Mouse (Mus musculus) T-helper 17 cell (primary cell): Measurements from ENCODE around the gene Notch2.

Experiments
- in situ Hi-C, 2 experiments: fragments of 300-600 bp; cut with MboI, MseI; formaldehyde crosslinking; loops; 1 replicate in 1 of 2; 2 replicates in 1 of 2; pipeline ENCODE4 v1.15.1; 2025; ENCODE audit warnings: high pct_unique_total_duplicates in 2 of 2

Gene Notch2

GRCm38 (mm10) chr3:98145204-98145603, 131.9 kb downstream of the Notch2 start:
- in situ Hi-C loops = no loop called here

GRCm38 (mm10) chr3:98146471-98147410, 133.4 kb downstream of the Notch2 start:
- in situ Hi-C loops = no loop called here

DNA sequence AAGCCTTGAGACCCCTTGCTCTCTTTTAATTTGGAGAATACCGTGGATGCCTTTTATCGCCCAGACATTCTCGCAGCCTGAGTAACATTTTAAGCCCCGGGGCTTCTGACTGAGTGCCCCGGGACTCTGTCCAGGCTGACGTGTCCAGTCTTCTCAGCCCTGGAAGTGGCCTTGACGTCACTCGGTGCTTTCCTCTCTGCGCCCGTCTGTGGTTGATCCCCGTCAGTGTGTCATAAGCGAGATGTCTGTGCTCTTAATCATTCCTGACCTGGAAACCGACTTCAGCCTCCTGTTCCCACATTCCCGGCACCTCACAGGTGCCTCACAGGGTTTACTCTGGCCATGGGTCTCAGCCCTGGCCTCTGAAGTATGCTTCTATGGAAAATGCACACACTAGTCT, 134.4 kb downstream of the Notch2 start:
- in situ Hi-C loops = no loop called here

DNA sequence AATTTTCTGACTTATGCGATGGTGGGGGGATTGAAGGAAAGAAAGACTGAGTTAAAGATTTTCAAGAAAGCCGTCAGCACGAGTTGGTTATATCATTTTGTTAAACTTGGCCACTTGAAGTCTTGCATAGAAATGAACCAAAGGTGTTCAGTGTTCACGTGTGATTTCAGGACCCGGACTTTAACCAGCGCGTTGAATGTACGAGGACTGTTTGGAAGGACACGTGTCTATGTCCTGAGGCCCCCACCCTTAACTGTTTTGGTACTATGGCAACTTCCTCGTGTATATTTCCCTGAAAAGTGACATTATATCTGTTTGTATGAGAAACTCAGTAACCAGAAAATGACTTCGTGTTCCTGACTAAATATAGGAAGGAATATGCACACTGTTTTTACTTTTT, 136.6 kb downstream of the Notch2 start:
- in situ Hi-C loops = no loop called here

DNA sequence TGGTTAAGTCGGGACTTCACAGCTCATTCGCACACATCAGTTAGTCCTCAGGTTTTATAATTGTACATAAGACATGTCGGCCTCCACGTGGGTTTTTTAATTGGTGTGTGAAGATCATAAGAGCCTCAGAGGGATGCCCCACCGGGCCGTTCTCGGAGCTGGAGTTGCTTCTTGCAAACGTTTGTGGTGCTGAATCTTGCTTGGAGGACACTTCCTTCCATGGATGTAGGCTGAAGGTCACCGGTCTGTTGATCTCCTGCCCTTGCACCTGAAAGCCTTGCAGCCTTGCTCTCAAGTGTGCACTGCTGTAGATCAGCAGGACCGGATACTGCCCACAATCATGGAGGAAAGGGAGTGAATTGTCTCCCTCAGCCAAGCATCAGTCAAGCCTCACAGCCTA, 137.7 kb downstream of the Notch2 start:
- in situ Hi-C loops = no loop called here

- in situ Hi-C loops = no loop called here
Observed at GRCm38 (mm10) chr3:98153460-98153859, 140.1 kb downstream of the Notch2 start.

- in situ Hi-C loops = no loop called here
Observed at GRCm38 (mm10) chr3:98156158-98156557, 142.8 kb downstream of the Notch2 start.

- in situ Hi-C loops = no loop called here
Observed at GRCm38 (mm10) chr3:98157073-98157472, 143.7 kb downstream of the Notch2 start.

DNA sequence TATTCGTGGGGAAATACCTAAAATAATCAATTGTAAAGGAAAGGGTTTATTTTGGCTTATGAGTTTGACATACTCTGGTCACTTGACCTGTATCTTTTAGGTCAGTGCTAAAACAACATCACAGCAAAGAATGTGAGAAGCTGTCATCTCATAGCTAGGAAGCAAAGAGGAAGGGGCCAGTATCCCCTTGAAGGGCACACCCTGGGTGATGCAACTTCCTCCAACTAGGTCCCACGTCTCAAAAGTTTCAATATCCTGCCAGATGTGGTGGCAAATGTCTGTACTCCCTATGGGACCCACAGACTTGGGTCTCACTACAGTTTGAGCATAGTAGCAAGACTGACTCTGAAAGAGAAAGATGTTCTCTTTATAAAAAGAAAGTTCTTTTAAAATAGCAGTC, 144.3 kb downstream of the Notch2 start:
- in situ Hi-C loops = no loop called here

DNA sequence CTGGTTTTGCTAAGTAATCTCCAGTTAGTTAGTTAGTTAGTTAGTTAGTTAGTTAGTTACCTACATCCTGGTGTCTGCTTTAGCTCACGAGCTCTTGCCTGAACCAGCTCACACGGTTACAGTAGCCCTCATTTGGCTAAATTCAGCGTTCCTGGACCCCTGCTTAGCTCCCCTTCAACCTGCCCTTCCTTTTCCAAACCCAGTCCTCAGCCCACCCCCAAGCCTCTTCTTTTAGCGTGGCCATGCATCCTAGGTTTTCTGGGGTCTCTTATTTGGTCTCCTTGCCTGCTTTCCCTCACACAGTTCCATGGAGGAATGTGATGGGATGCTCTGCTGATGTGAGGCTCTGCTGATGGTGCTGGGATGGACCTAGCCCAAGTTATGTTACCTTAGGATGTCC, 145.3 kb downstream of the Notch2 start:
- in situ Hi-C loops = no loop called here

DNA sequence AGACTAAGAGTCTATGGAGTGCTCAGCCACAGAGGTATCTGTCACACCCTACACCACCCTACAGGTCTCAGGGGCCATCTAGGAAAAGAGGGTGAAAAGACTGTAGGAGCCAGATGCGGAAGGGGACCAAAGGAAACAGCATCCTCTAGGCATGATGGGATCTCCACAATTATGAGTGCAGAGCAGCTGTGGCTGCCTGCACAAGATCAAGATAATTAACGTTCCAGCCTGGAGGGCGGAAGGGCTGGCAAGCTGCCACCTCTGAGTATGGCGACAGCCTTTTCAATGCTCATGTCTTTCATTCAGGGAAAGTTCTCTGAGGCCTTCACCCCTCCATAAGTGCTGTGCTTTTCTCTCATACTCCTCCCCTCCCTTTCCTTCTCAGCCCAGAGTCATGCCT, 146.0 kb downstream of the Notch2 start:
- in situ Hi-C loops = no loop called here

GRCm38 (mm10) chr3:98160330-98160729, 147.0 kb downstream of the Notch2 start, which contains the start of gene Adam30:
Gene Adam30 (plus strand): TSS chr3:98160630.
- in situ Hi-C loops = no loop called here

DNA sequence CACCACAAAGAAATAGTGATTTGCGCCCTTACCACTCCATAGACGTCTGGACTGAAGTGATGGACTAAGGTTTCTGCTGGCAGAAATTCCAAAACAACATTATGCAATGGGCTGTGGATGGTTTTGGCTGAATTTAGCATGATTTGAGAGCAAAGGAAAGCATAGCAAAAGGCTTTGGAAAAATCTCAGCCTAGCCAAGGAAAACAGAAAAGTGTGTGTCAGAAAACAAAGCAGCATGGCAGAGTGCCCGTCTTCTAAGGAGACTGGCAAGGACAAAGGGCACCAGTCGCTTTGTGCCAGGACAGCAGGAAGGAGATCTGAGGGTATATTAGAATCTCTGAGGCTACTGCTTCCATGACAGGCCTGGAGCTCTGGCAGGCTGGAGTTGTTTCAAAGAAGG, 165.0 kb downstream of the Notch2 start:
- in situ Hi-C loops = no loop called here

GRCm38 (mm10) chr3:98180805-98181204, 167.5 kb downstream of the Notch2 start:
- in situ Hi-C loops = no loop called here

- in situ Hi-C loops = no loop called here
Observed at GRCm38 (mm10) chr3:98185163-98185714, 171.9 kb downstream of the Notch2 start.

DNA sequence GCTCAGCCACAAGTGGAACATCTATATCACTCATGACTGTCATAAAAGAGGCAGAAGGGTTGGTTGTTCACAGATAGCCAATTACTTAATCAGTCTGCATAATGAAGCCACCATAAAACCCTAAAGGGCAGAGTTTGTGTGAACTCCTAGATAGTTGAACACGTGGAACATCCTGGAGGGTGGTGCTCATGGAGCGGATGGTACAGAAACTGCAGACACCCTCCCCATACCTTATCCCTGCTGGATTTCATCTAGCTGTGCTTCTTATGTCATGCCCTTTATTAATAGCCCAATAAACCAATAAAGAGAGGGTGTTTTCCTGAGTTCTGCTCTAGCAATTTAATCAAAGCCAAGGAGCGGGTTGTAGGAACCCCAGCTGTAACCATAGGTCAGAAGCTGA, 174.4 kb downstream of the Notch2 start:
- in situ Hi-C loops = no loop called here

DNA sequence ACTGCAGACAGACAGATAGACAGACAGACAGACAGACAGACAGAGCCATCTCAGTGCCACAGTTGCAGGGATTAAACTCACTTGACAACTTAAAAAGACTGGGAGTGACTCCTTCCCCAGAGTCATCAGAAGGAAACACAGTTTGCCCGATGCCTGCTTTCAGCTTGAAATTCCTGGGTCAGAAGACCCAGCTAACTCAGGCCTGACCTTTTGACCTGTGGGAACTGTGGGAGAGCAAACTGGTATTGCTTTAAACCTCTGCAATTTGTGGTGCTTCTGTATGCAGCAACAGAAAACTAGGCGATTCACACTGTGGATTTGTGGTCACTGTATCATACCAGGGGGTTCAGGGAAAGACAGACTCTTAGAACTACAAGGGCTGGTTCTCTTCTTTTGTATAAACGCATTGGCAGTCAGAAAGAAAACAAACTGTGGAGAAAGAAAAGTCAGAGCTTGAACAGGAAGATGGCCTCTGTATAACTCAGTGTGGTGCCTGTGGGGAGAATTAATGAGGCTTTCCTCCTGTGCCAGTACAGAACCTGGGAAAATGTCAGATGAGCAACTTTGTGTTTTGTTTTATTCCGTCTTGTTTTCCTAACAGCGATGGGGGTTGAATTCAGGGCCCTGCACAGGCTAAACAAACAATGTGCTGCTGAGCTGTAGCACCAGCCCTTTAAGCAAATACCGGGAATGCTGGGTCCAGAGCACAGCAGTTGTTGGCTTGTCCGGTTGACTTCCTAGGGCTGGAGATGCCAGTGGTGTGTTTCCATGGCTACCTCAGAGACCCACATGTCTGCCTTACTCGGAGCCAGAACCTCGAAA, 184.6 kb downstream of the Notch2 start:
- in situ Hi-C loops = no loop called here

DNA sequence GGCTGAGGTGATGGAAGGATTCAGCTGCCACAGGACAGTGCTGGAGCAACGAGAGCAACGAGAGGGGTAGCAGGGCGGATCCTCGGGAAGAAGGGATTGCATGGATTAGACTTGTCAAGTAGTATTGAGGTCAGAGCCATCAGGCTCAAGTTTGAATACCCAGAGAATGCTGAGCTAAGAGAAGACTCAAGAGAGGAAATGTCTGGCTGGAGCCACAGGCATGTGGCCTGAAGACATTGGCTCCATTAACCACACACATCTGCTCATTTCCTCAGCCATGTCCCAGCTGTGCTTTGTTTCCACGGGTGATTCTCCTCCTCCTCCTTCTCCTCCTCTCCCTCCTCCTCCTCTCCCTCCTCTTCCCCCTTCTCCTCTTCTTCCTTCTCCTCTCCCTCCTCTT, 186.4 kb downstream of the Notch2 start:
- in situ Hi-C loops = no loop called here
